Mouse (Mus musculus) lung, adult 2 months (tissue): ENCODE results near the gene 4931409K22Rik. TPM values are rescaled to one million over a fixed set of nuclear protein-coding genes. Genes with fewer than 3 reads are reported as not detected.
"Not testable (repeated sequence)": the region's sequence is repeated elsewhere in the genome, so short reads cannot be mapped to it uniquely, and the experiment has no call there.

ENCODE experiments used
- DNase-seq: peaks from one replicate; pipeline ENCODE4 v3.0.0; 2022
- H3K4me1 ChIP-seq: fragments of 200-500 bp; 2 replicates; pipeline ENCODE4 v1.6.1; 2011; ENCODE audit warnings: low read length; ENCODE audit not compliant: control insufficient read depth, insufficient read depth
- H3K4me3 ChIP-seq: fragments of 200-500 bp; replicated peaks from 2 replicates; pipeline ENCODE3; 2011; ENCODE audit warnings: low read depth, mild to moderate bottlenecking, control low read depth, low read length; ENCODE audit errors: extremely low read depth
- CTCF ChIP-seq: fragments of 200-500 bp; IDR thresholded peaks from 2 replicates; pipeline ENCODE4 v1.5.1; 2011; ENCODE audit warnings: mild to moderate bottlenecking, low read length, control low read depth; ENCODE audit not compliant: insufficient read depth
- POLR2A ChIP-seq: fragments of 200-500 bp; IDR thresholded peaks from 2 replicates; pipeline ENCODE4 v1.6.1; 2011; ENCODE audit warnings: low read depth, mild to moderate bottlenecking, control low read depth, low read length, borderline replicate concordance; ENCODE audit errors: extremely low read depth
- WGBS: fragments of 180-500 bp; shearing (Covaris S2); methylation state at CpG from one replicate; pipeline ENCODE4 v1.1.7; 2018; 5-methylcytosine and 5-hydroxymethylcytosine counted together
- polyA plus RNA-seq: library from polyadenylated mRNA; depleted of rRNA; stranded (reverse); fragments of >200 nt; gene quantifications from 2 replicates; pipeline ENCODE4 v1.2.3, GENCODE M21; 2012

The 4931409K22Rik gene
- polyA plus RNA-seq, 1 experiment, result not detected

DNA sequence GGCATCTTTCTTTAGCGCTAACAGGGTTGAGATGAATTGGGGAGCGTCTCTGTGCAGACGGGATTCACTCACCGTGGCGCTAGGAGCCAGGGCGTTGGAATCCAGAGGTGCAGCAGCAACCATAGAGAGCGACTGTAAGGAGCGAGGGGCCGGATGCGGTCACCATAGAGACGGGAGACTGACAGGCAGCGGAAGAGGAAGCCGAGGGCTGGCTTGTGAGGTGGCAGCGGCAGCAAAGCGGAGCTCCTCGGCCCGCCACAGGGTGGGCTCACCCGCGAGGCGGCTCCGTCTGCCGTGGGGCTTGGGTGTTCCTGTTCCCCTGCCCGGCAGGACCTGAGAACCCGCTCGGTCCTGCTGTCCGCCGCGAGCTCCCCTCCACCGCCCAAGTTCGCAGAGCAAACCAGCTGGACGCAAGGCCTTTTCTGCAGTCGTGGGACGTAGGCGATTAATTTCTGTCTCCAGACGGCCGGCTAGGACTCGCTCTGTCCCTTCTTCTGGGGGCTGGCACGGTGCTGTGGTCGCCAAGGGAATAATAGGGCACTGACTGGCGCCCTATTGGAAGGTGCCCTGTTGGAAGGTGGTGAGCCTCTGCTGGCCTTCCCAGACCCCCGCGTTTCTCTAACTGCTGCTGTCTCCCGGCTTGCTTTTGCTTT lies 30.1 kb upstream of the 4931409K22Rik start, which contains the start of gene Chpf2:
TSS of gene Chpf2 (plus strand) at position 195 of the 653 bp plus-strand sequence.
- under 1% methylated on average over 43 of the region's 43 CpGs for WGBS
- peak; percentile 79 for DNase-seq

DNA sequence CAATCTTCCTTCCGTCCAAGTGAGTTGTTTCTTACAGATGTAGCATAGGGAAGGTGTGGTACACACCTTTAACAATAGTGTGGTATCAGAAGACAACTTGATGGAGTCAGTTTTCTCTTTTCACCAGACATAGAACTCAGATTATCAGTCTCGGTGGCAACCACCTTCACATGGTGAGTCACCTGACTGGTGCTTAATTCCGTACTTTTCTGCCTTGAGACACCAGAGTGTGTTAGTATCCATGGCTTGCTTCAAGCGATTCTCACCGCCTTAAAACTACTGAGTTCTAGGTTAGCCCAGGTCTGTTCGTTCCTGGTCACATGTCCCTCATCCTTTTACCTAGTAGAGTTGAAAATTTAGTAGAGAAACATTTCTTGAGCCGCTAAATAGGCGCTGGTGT lies 29.5 kb upstream of the 4931409K22Rik start:
- TF ChIP-seq CTCF, result no peak
- TF ChIP-seq POLR2A, result no peak
- peaks cover 3% of the 10 kb centered on the region; the same call in 1 of the 2 replicates for H3K4me1 ChIP-seq
- WGBS, result 8% methylated on average over 8 of the region's 8 CpGs
- H3K4me3 ChIP-seq, result peak overlapping the region; percentile 79
- no peak for DNase-seq

More for the DNA sequence above, 30.1 kb upstream of the 4931409K22Rik start, which contains the start of gene Chpf2:
- peak within 1 kb of the TSS; percentile 79 for H3K4me3 ChIP-seq
- TF ChIP-seq POLR2A (peak; percentile 63; the same call in 1 of the 2 replicates), CTCF (no peak)
- H3K4me1 ChIP-seq, result peaks cover 3% of the 10 kb centered on the region; the same call in 1 of the 2 replicates

DNA sequence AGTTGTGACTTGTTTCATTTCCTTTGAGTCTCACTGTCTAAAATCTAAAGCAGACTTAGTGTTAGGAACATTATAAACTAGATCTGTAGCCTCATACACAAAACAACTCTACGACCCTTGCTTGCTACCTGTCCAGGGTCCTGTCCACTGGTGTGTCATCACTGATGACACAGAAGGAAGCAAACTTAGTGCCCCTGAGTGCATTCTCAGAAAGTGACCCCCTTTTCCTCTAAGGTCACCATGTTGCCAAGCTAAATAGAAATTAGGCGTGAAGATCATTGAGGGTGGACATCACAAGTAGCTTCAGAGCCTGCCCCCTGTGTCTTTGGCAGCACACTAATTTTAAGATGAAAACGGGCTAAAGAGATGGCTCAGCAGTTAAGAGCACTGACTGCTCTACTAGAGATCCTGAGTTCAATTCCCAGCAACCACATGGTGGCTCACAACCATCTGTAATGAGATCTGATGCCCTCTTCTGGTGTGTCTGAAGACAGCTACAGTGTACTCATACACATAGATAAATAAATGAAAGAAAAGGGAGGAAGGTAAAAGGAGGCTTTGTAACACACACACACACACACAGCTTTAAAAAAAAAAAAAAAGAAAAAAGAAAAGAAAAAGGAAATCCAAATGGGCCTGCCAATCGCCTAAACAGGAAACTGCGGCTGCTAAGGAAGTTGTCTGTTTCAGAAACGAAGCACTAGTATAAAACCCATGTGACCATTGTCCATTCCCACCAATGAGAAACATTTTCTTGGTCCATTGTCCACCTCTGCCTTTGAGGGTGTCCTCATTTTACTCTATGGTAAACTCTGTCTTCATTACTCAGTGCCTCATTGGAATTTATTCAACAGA lies 21.7 kb upstream of the 4931409K22Rik start:
- TF ChIP-seq CTCF (no peak), POLR2A (no peak)
- DNase-seq, result no peak
- Histone ChIP-seq H3K4me1 (peaks cover 8% of the 10 kb centered on the region; the same call in 1 of the 2 replicates), H3K4me3 (peak overlapping the region; percentile 80)
- WGBS, result 30% methylated on average over 6 of the region's 6 CpGs

DNA sequence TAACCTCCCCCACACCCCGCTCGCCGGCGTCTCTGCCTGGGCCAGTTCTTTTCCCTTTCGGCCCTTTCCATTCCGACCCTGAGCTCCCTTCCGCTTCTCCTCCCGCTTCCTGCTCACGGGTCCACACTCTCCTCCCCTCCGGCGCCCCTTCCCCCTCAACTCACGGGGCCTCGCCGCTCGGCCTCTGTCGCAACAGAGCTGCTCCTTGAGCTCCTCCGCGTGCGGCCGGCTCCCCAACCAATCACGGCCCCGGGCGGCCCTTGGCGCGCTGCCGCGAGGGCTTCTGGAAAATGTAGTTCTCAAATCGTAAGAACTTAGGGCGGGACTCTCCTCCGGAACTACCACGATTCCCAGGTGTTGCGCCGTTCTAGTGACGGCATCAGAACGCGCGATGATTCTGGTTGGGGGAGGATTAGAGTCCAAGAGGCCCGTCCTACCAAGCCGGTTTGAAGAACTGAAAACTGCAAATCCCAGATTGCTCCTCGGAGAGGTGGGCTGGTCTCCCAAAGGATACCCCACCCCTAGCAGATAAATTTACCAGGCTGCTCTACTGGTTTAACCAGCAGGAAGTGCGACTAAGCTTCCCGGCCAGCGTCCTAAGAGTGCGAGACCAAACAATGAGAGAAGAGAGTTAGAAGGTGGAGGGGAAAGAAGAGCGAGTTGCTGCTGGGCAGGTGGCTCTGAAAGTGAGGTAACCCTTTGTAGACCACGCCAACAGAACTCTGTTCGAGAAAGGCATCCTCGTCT lies 20.7 kb upstream of the 4931409K22Rik start, which contains the start of gene Abcf2:
TSS of gene Abcf2 (minus strand) at position 285 of the 747 bp plus-strand sequence.
- H3K4me3 ChIP-seq, result peak within 1 kb of the TSS; percentile 91
- peak; percentile 100 for DNase-seq
- TF ChIP-seq POLR2A, result peak; percentile 96
- 0 out of 2 replicates have a peak, but pooled peaks have one; percentile 6 for TF ChIP-seq CTCF
- H3K4me1 ChIP-seq, result peaks cover 8% of the 10 kb centered on the region; the same call in 1 of the 2 replicates
- under 1% methylated on average over 48 of the region's 48 CpGs for WGBS

DNA sequence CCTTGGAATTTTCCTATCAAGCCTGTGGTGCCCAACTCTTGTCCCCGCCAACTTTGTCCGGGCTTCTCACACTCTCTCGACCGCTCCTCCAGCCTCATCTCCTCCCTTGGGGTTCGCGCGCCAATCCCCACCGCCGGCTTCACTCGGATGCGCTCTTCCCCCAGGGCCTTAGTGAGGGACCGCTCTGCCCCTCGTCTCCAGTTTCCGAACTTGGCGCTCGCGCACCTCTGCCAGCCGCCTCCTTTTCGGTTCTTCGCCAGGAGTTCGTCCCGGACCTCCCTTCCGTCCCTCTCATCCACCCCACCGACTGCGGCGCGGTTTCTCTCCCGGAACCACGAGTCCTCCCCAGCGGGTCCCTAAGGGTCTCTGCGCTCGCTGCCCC lies 20.2 kb upstream of the 4931409K22Rik start:
- H3K4me1 ChIP-seq, result peaks cover 8% of the 10 kb centered on the region; the same call in 1 of the 2 replicates
- peak overlapping the region; percentile 91 for H3K4me3 ChIP-seq
- TF ChIP-seq POLR2A, result no peak
- no peak for TF ChIP-seq CTCF
- under 1% methylated on average over 32 of the region's 32 CpGs for WGBS
- DNase-seq, result no peak

DNA sequence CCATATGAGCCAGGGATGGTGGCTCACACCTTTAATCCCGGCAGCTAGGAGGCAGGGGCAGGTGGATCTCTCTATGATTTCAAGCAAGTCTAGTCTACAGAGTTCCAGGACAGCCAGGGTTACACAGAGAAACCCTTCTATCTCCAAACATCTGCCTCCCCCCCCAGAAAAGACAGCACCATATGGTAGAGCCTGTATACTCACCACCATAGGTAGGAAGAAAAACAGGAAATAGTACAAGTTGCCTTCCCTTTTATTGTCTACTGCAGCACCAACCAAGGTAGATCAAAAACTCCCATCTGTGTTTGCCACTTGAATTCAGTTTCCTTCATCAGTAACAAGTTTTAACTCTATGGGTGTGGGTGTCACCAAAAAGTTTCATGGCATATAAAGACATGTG lies 19.3 kb upstream of the 4931409K22Rik start:
- Histone ChIP-seq H3K4me3 (no peak overlapping the region), H3K4me1 (peaks cover 8% of the 10 kb centered on the region; the same call in 1 of the 2 replicates)
- DNase-seq, result no peak
- 70% methylated on average over 1 of the region's 1 CpGs for WGBS
- TF ChIP-seq POLR2A, result no peak
- no peak for TF ChIP-seq CTCF

DNA sequence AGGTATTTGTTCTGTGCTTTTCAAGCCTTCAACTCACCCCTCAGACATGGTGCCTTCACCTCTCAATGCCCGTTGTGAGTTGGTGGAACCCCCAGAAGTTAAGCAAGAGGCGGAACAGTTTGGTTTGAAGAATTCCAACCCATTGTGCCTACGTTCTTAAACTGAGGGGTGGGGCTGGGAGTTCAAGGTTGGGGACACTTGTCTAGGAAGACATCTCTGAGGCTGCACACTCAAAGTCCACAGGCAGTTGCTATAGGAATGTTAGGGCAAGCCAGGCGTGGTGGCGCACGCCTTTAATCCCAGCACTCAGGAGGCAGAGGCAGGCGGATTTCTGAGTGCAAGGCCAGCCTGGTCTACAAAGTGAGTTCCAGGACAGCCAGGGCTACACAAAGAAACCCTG lies 1.3 kb downstream of the 4931409K22Rik start:
- not testable (repeated sequence) for H3K4me1 ChIP-seq, DNase-seq, H3K4me3 ChIP-seq
- WGBS, result 93% methylated on average over 7 of the region's 7 CpGs

DNA sequence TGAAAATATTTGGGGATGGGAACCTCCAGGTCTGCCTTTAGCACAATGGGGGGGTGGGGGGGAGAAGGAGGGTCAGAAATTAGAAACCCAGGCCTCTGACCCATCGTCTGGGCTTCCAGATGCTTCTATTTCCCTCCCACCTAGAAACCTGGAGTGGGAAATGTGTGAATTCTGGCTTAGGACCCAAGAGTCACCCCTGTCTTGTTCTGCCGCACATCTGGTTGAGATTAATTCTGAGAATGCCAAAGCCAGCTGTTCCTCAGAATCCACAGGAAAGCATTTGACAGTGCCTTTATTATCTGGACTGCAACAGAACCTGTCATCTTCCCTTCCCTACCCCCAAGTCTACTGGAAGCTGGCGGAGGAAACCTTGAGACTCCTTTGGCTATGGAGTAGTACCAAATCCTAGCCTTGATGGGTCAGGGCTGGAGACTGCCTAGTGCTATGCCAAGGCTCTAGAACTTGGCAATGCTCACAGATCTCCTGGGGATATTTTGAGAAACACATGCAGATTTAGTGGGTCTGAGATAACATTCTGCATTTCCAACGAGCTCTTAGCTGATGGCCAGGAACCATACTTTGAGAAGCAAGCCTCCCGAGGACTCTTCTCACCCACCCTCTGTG lies 2.9 kb downstream of the 4931409K22Rik start:
- WGBS, result 54% methylated on average over 5 of the region's 5 CpGs
- TF ChIP-seq CTCF (no peak), POLR2A (no peak)

DNA sequence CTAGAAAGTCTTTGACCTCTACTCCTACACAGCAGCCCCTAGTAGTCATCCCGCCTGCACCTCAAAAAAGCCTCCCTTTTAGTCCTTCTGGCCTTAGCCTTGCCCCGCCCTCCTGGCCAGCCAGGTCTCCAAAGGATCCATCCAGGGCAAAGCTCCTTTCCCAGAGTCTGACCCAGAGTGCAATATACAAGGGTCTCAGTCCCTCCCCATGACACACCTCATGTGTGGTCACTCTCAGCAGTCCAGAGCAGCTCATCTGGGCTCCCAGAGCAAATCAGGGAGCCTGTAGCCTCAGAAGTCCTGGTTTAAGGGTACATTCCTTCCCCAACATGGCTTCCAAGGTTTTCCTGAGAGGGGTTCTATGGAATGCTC lies 5.3 kb downstream of the 4931409K22Rik start:
- DNase-seq, result no peak
- 59% methylated on average over 2 of the region's 2 CpGs for WGBS
- TF ChIP-seq POLR2A, result no peak
- TF ChIP-seq CTCF, result no peak
- no peak overlapping the region for H3K4me3 ChIP-seq
- no peaks in the 10 kb centered on the region for H3K4me1 ChIP-seq

More for the DNA sequence above, 2.9 kb downstream of the 4931409K22Rik start:
- no peak overlapping the region for H3K4me3 ChIP-seq
- H3K4me1 ChIP-seq, result no peaks in the 10 kb centered on the region
- DNase-seq, result no peak
